Mouse (Mus musculus) midbrain, embryonic 14.5 days (tissue): ENCODE measurements at regions not wholly inside any gene's neighbourhood (a gene's known extent, or its start where the extent isn't known, plus 50 kb on each side); places are given as distances from the start of the nearest gene placed in this dataset.
"Not testable (repeated sequence)": the region's sequence is repeated elsewhere in the genome, so short reads cannot be mapped to it uniquely, and the experiment has no call there.

Experiments
- ATAC-seq: fragments of 200-750 bp; cut with Nextera tagmentation; 2 replicates; pipeline ENCODE4 v1.8.0; 2017; ENCODE audit warnings: moderate number of reproducible peaks, moderate library complexity; ENCODE audit not compliant: low FRiP score, low TSS enrichment
- DNase-seq: peaks from one replicate; pipeline ENCODE4 v3.0.0-alpha.2; 2015
- H3K27ac ChIP-seq: fragments of 300-500 bp; sonication (generic); replicated peaks from 2 replicates; pipeline ENCODE4 v1.5.1; 2014; ENCODE audit warnings: mild to moderate bottlenecking, low read depth, low read length, moderate library complexity
- H3K27me3 ChIP-seq: fragments of 300-500 bp; sonication (generic); 2 replicates; pipeline ENCODE4 v1.6.1; 2014; ENCODE audit warnings: low read length, control low read depth, mixed read lengths; ENCODE audit not compliant: control insufficient read depth, insufficient read depth
- H3K36me3 ChIP-seq: fragments of 300-500 bp; sonication (generic); 2 replicates; pipeline ENCODE4 v1.6.1; 2014; ENCODE audit warnings: low read length, control low read depth; ENCODE audit not compliant: control insufficient read depth, insufficient read depth
- H3K4me1 ChIP-seq: fragments of 300-500 bp; sonication (generic); 2 replicates; pipeline ENCODE4 v1.6.1; 2014; ENCODE audit warnings: mild to moderate bottlenecking, antibody characterized with exemption, low read length, control low read depth; ENCODE audit not compliant: control insufficient read depth, insufficient read depth
- H3K4me2 ChIP-seq: fragments of 300-500 bp; sonication (generic); 2 replicates; pipeline ENCODE4 v1.6.1; 2014; ENCODE audit warnings: mild to moderate bottlenecking, low read length, moderate library complexity
- H3K4me3 ChIP-seq: fragments of 300-500 bp; sonication (generic); replicated peaks from 2 replicates; pipeline ENCODE4 v1.5.1; 2014; ENCODE audit warnings: low read depth, low read length
- H3K9ac ChIP-seq: fragments of 300-500 bp; sonication (generic); replicated peaks from 2 replicates; pipeline ENCODE4 v1.6.1; 2014; ENCODE audit warnings: mild to moderate bottlenecking, low read length, moderate library complexity
- H3K9me3 ChIP-seq: fragments of 300-500 bp; sonication (generic); 2 replicates; pipeline ENCODE4 v1.6.1; 2016; ENCODE audit warnings: low read length, control low read depth, mixed read lengths; ENCODE audit not compliant: control insufficient read depth
- WGBS: fragments of 180-500 bp; shearing (Covaris S2); extraction: QIAGEN DNeasy Blood & Tissue Kit; methylation state at CpG from one replicate; pipeline ENCODE4 v1.1.7; 2014; 5-methylcytosine and 5-hydroxymethylcytosine counted together

DNA sequence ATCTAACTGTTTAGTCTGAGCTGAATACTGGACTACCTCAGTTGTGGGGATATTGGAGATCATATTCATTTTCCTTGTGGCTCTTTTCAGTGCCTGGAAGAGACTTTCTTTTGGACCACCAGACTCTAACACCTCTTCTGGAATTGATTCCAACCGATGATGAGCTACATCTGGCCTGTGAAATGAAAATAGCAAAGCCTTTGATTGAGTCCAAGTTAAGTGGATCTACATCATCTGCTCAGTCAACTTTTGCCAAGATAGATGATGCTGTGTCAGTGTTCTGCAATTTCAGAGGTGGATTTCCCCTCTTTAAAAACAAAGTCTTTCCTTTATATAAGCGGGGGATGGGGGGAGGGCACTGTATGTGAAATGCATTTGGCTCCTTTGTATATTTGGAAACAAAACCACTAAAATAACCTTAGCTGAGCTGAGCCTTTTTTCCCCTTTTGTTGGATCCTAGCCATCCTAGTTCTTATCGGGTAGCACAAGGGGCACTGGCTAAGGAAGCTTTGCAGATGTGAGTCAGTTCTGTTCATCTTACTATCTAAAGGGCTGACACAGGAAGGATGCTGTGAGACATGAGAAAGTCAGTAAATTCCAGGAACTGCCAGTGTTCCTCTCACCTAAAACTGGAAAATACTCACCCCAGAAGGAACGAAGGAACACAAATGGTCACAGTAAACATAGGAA lies 473.8 kb downstream of the Cypt12 start:
- ATAC-seq (no peak), DNase-seq (no peak)
- WGBS = 91% methylated on average over 4 of the region's 4 CpGs

GRCm38 (mm10) chr3:18428908-18429307 lies 480.7 kb downstream of the Cypt12 start:
- H3K9ac ChIP-seq = no peak overlapping the region
- H3K36me3 ChIP-seq = no peaks in the 10 kb centered on the region
- no peak for DNase-seq
- no peak for ATAC-seq
- H3K27ac ChIP-seq = no peak overlapping the region
- 94% methylated on average over 1 of the region's 1 CpGs for WGBS
- H3K4me2 ChIP-seq = no peak overlapping the region
- H3K27me3 ChIP-seq = no peaks in the 10 kb centered on the region
- H3K4me1 ChIP-seq = no peaks in the 10 kb centered on the region
- H3K9me3 ChIP-seq = no peaks in the 10 kb centered on the region
- H3K4me3 ChIP-seq = no peak overlapping the region

More for the DNA sequence above, 473.8 kb downstream of the Cypt12 start:
- Histone ChIP-seq H3K9me3 (no peaks in the 10 kb centered on the region), H3K4me2 (no peak overlapping the region), H3K27me3 (no peaks in the 10 kb centered on the region), H3K4me1 (no peaks in the 10 kb centered on the region), H3K36me3 (no peaks in the 10 kb centered on the region), H3K9ac (no peak overlapping the region), H3K4me3 (no peak overlapping the region), H3K27ac (no peak overlapping the region)

- no peak for DNase-seq
- 82% methylated on average over 5 of the region's 5 CpGs for WGBS
Observed at GRCm38 (mm10) chr3:18438845-18439244, 490.6 kb downstream of the Cypt12 start.

DNA sequence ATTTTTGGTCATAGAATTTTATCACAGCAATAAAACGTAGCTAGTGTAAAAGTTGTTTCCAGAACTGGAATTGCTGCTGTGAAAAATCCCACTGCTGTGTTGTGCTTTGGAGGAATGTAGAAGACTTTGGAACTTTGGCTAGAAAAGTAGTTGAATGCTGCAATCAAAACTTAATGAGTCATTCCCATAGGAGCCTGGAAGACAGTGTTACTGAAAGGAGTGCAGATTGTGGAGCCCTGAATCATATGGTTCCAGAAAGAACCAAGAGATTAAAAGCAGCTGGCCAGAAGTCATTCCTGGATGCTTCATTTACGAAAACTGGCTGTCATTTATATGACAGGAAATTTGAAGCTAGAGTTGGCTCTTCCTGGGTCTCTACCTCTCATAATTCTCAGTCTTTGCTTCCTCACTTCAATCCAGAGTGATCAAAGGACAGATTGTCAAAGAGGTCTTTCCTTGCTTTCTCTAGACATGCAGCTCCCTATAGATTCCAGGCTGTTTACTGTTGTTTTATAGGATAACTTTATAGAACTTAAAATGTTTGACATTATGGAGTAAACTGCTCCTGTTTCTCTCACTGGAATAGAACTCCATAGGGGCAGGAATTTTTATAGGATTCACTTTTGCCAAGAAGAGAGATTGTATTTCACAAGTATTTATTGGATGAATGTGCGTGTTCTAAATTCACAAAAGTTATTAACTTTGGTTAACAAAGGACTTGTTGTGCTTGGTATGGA lies 504.2 kb downstream of the Cypt12 start:
- 96% methylated on average over 3 of the region's 3 CpGs for WGBS
- H3K27ac ChIP-seq = no peak overlapping the region

More at GRCm38 (mm10) chr3:18438845-18439244, 490.6 kb downstream of the Cypt12 start:
- H3K4me2 ChIP-seq = no peak overlapping the region
- H3K27me3 ChIP-seq = no peaks in the 10 kb centered on the region
- no peaks in the 10 kb centered on the region for H3K36me3 ChIP-seq
- H3K9ac ChIP-seq = no peak overlapping the region
- no peaks in the 10 kb centered on the region for H3K9me3 ChIP-seq
- no peaks in the 10 kb centered on the region for H3K4me1 ChIP-seq
- no peak overlapping the region for H3K4me3 ChIP-seq
- no peak overlapping the region for H3K27ac ChIP-seq
- no peak for ATAC-seq

GRCm38 (mm10) chr3:18453220-18453985 lies 505.2 kb downstream of the Cypt12 start:
- H3K36me3 ChIP-seq = no peaks in the 10 kb centered on the region
- H3K4me2 ChIP-seq = no peak overlapping the region
- no peaks in the 10 kb centered on the region for H3K9me3 ChIP-seq
- H3K9ac ChIP-seq = no peak overlapping the region
- H3K27ac ChIP-seq = no peak overlapping the region
- WGBS = 21% methylated on average over 1 of the region's 3 CpGs
- H3K4me1 ChIP-seq = peaks cover 5% of the 10 kb centered on the region
- H3K27me3 ChIP-seq = no peaks in the 10 kb centered on the region
- DNase-seq (peak; percentile 25), ATAC-seq (peak; percentile 75)
- no peak overlapping the region for H3K4me3 ChIP-seq

More for the DNA sequence above, 504.2 kb downstream of the Cypt12 start:
- Histone ChIP-seq H3K4me1 (peaks cover 5% of the 10 kb centered on the region), H3K4me2 (no peak overlapping the region), H3K36me3 (no peaks in the 10 kb centered on the region), H3K4me3 (no peak overlapping the region), H3K9me3 (no peaks in the 10 kb centered on the region), H3K27me3 (no peaks in the 10 kb centered on the region), H3K9ac (no peak overlapping the region)
- DNase-seq (no peak), ATAC-seq (no peak)

DNA sequence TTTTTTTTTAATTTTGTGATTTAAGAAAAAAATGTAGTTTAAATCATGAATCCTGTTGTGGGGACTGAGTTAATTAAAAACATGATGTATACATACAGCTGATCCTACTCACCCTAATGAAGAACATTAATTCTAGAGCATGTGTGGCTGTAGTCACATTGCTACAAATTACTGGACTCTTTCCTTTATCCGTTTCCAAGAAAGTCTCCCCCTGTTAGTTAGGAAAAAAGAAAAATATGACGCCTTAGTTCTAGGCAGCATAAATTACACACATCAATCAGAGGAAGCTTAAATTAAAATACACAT lies 505.7 kb downstream of the Cypt12 start:
- Histone ChIP-seq H3K36me3 (no peaks in the 10 kb centered on the region), H3K9me3 (no peaks in the 10 kb centered on the region), H3K27me3 (no peaks in the 10 kb centered on the region), H3K4me3 (no peak overlapping the region), H3K4me2 (no peak overlapping the region), H3K9ac (no peak overlapping the region), H3K4me1 (peaks cover 5% of the 10 kb centered on the region), H3K27ac (no peak overlapping the region)
- 12% methylated on average over 2 of the region's 2 CpGs for WGBS
- peak; percentile 18 for DNase-seq
- ATAC-seq = peak; percentile 59

- DNase-seq = peak; percentile 2
- not testable (repeated sequence) for ATAC-seq, H3K27me3 ChIP-seq, H3K36me3 ChIP-seq, H3K4me2 ChIP-seq, H3K27ac ChIP-seq, H3K9me3 ChIP-seq, H3K9ac ChIP-seq, H3K4me1 ChIP-seq, H3K4me3 ChIP-seq
- 68% methylated on average over 2 of the region's 4 CpGs for WGBS
Observed at GRCm38 (mm10) chr3:18454558-18455191, 506.5 kb downstream of the Cypt12 start.

DNA sequence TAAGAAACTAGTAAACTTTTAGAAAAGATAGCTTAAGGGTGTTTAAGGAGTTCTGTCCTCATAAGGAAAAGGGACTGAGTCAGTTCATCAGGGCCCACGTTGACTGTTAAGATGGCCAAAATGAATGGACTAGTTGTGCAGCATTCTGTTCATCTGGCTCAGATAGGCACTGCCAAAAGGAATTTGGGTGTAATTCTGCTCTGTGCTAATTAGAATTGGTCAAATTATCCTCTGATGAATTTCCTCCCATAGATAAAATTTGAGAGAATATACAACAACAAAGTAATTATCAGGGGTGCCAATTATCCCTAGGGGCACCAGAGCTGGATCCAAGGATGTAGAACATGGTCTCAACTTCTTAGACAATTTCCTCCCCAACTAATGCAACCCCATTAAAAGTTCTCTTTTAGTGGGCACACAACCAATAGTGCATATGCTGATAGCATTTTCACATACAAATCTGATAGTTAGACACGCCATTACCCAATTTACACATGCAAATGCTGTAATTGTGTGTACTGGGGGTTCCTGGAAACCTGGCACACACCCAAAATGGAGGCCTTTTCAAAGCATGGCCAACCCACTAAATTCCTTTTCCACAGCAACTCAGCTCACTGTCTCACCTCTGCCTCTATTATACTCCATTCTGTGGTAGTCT lies 508.0 kb downstream of the Cypt12 start:
- ATAC-seq (no peak), DNase-seq (peak; percentile 59)
- H3K36me3 ChIP-seq = no peaks in the 10 kb centered on the region
- peaks cover 5% of the 10 kb centered on the region for H3K4me1 ChIP-seq
- no peak overlapping the region for H3K4me3 ChIP-seq
- no peaks in the 10 kb centered on the region for H3K27me3 ChIP-seq
- no peak overlapping the region for H3K9ac ChIP-seq
- WGBS = 76% methylated on average over 2 of the region's 2 CpGs
- no peak overlapping the region for H3K27ac ChIP-seq
- H3K9me3 ChIP-seq = no peaks in the 10 kb centered on the region
- no peak overlapping the region for H3K4me2 ChIP-seq
